Mouse (Mus musculus): ENCODE results near the gene Hephl1.

Gene Hephl1

GRCm38 (mm10) chr9:15015223-15015956, 96.5 kb downstream of the Hephl1 start:
- peak; percentile 69 for DNase-seq

GRCm38 (mm10) chr9:15007566-15007965, 104.3 kb downstream of the Hephl1 start:
- DNase-seq: no peak

GRCm38 (mm10) chr9:15004298-15004685, 107.6 kb downstream of the Hephl1 start:
- DNase-seq: no peak

GRCm38 (mm10) chr9:15003676-15004297, 108.1 kb downstream of the Hephl1 start:
- no peak for DNase-seq

GRCm38 (mm10) chr9:15002995-15003613, 108.8 kb downstream of the Hephl1 start:
- no peak for DNase-seq
